In genomic region chr5:108567104-108567503, GRCm38 (mm10) we compare ENCODE assay signal across 25 mouse cellular contexts. TPM values are rescaled to one million over a fixed set of nuclear protein-coding genes. Genes with fewer than 3 reads are reported as not detected.
DNase-seq lines count a peak whose midpoint lies in the region; ATAC-seq and TF ChIP-seq lines count a peak whose summit lies in the region.
"Had no signal": no experiment of that assay in that cellular context is flagged by ENCODE, and none has a peak within 500 bp of the region (broad histone marks: within the 10 kb centered on the region; RNA-seq: fewer than 3 reads in every experiment).

No protein-coding gene starts in this region.

- TF ChIP-seq CTCF in hindbrain, postnatal 0 days (IDR thresholded peaks at IDR 0.05; ENCODE audit: low read depth), result no peak
- no peak for TF ChIP-seq CTCF in lung, postnatal 0 days (IDR thresholded peaks at IDR 0.05)

- WGBS in hindbrain, embryonic 15.5 days, result 95% methylated on average over 2 of the region's 2 CpGs
- 90% methylated on average over 2 of the region's 2 CpGs for WGBS in hindbrain, postnatal 0 days
- WGBS in lung, postnatal 0 days, result 46% methylated on average over 2 of the region's 2 CpGs

- H3K36me3 ChIP-seq in hindbrain, embryonic 15.5 days, result peaks cover 48% of the 10 kb centered on the region
- H3K36me3 ChIP-seq in hindbrain, postnatal 0 days (ENCODE audit: insufficient read depth, low read length), result peaks cover 47% of the 10 kb centered on the region
- H3K36me3 ChIP-seq in lung, postnatal 0 days (ENCODE audit: insufficient read depth, low read length), result peaks cover 32% of the 10 kb centered on the region; the same call in 1 of the 2 replicates

- no peak overlapping the region for H3K9ac ChIP-seq in hindbrain, embryonic 15.5 days
- no peak overlapping the region for H3K9ac ChIP-seq in hindbrain, postnatal 0 days (replicated peaks; ENCODE audit: low read length)
- no peak overlapping the region for H3K9ac ChIP-seq in lung, postnatal 0 days (replicated peaks; ENCODE audit: low read depth)
- H3K9ac ChIP-seq: heart, embryonic 13.5 days; hindbrain, embryonic 14.5 days; liver, embryonic 15.5 days; midbrain, embryonic 15.5 days; neural tube, embryonic 15.5 days had no signal

- no peaks in the 10 kb centered on the region for H3K27me3 ChIP-seq in hindbrain, embryonic 15.5 days
- H3K27me3 ChIP-seq in hindbrain, postnatal 0 days (ENCODE audit: insufficient read depth, low read length), result no peaks in the 10 kb centered on the region
- no peaks in the 10 kb centered on the region for H3K27me3 ChIP-seq in lung, postnatal 0 days (replicated peaks; ENCODE audit: insufficient read depth, low read length)
- H3K27me3 ChIP-seq: heart, embryonic 13.5 days; liver, embryonic 15.5 days; megakaryocyte, embryonic 14.5 days; midbrain, embryonic 15.5 days; neural tube, embryonic 15.5 days had no signal

- ATAC-seq in hindbrain, embryonic 15.5 days (ENCODE audit: low FRiP score, low read depth), result 0 out of 2 replicates have a peak, but pooled peaks have one; percentile 27
- no peak for ATAC-seq in hindbrain, postnatal 0 days
- peak; percentile 74 for ATAC-seq in lung, postnatal 0 days
- ATAC-seq: forebrain, embryonic 14.5 days; midbrain, embryonic 15.5 days had no signal

- no peak for TF ChIP-seq EP300 in lung, postnatal 0 days (IDR thresholded peaks at IDR 0.05)

- no peaks in the 10 kb centered on the region for H3K4me1 ChIP-seq in hindbrain, embryonic 15.5 days (replicated peaks)
- H3K4me1 ChIP-seq in hindbrain, postnatal 0 days (ENCODE audit: insufficient read depth, low read length), result no peaks in the 10 kb centered on the region
- H3K4me1 ChIP-seq in lung, postnatal 0 days (ENCODE audit: insufficient read depth, low read depth, low read length), result no peaks in the 10 kb centered on the region; the same call in 1 of the 2 replicates
- H3K4me1 ChIP-seq: embryonic facial prominence, embryonic 10.5 days; heart, embryonic 13.5 days; liver, embryonic 15.5 days; megakaryocyte, embryonic 14.5 days; midbrain, embryonic 15.5 days; neural tube, embryonic 15.5 days had no signal

- no peak overlapping the region for H3K27ac ChIP-seq in hindbrain, embryonic 15.5 days (replicated peaks)
- no peak overlapping the region for H3K27ac ChIP-seq in hindbrain, postnatal 0 days
- 0 out of 2 replicates have a peak overlapping the region, but pooled peaks have one; percentile 20 for H3K27ac ChIP-seq in lung, postnatal 0 days (ENCODE audit: low read length)
- H3K27ac ChIP-seq: embryonic facial prominence, embryonic 10.5 days; heart, embryonic 13.5 days; hindbrain, embryonic 14.5 days; liver, embryonic 15.5 days; midbrain, embryonic 15.5 days; neural tube, embryonic 15.5 days; stomach, postnatal 0 days had no signal

- DNase-seq in hindbrain, postnatal 0 days (ENCODE audit: low spot score), result no peak
- DNase-seq in 3T3-L1 (ENCODE audit: low read depth, low spot score), result peak; percentile 46
- peak; percentile 33 for DNase-seq in brain, adult 2 months (ENCODE audit: low read depth, low spot score)
- peak; percentile 72 for DNase-seq in lung, postnatal 0 days (ENCODE audit: low spot score)
- no peak for DNase-seq in right cerebral cortex, adult 2 months (ENCODE audit: low spot score in 2 of 2)
- no peak for DNase-seq in adrenal gland, postnatal 25 days
- DNase-seq: adrenal gland, postnatal 14 days; cerebellum, adult 11-12 months; cerebellum, postnatal 25 days; gastrocnemius, postnatal 14 days; kidney, adult 18-20 months; kidney, postnatal 14 days; right cerebral cortex, postnatal 4 days had no signal

- H3K4me3 ChIP-seq in hindbrain, embryonic 15.5 days, result no peak overlapping the region
- no peak overlapping the region for H3K4me3 ChIP-seq in hindbrain, postnatal 0 days (ENCODE audit: low read length)
- H3K4me3 ChIP-seq in lung, postnatal 0 days (ENCODE audit: low read depth, low read length), result no peak overlapping the region
- H3K4me3 ChIP-seq: embryonic facial prominence, embryonic 10.5 days; heart, embryonic 13.5 days; liver, embryonic 15.5 days; megakaryocyte, embryonic 14.5 days; midbrain, embryonic 15.5 days; neural tube, embryonic 15.5 days had no signal

- no peak overlapping the region for H3K4me2 ChIP-seq in hindbrain, embryonic 15.5 days
- no peak overlapping the region for H3K4me2 ChIP-seq in hindbrain, postnatal 0 days (ENCODE audit: low read depth, low read length)
- no peak overlapping the region for H3K4me2 ChIP-seq in lung, postnatal 0 days (replicated peaks; ENCODE audit: low read depth, low read length)
- H3K4me2 ChIP-seq: heart, embryonic 13.5 days; hindbrain, embryonic 14.5 days; liver, embryonic 15.5 days; midbrain, embryonic 15.5 days; neural tube, embryonic 15.5 days had no signal

- no peaks in the 10 kb centered on the region for H3K9me3 ChIP-seq in hindbrain, embryonic 15.5 days
- no peaks in the 10 kb centered on the region for H3K9me3 ChIP-seq in hindbrain, postnatal 0 days (ENCODE audit: low read length)
- no peaks in the 10 kb centered on the region for H3K9me3 ChIP-seq in lung, postnatal 0 days (ENCODE audit: low read length)
- H3K9me3 ChIP-seq: embryonic facial prominence, embryonic 10.5 days; heart, embryonic 13.5 days; liver, embryonic 15.5 days; megakaryocyte, embryonic 14.5 days; midbrain, embryonic 15.5 days; neural tube, embryonic 15.5 days had no signal

RNA-seq across cellular contexts. Expression of gene Cplx1, which starts 17.3 kb away (rescaled TPM):
- 170 and 187 TPM in 2 replicates for polyA plus RNA-seq in hindbrain, embryonic 15.5 days (2015; fragmentation: Nextera tagmentation; extraction: Ambion mirVana)
- total RNA-seq in hindbrain, postnatal 0 days (2014; rRNA removed), result 95.6 and 118 TPM in 2 replicates
- polyA plus RNA-seq in hindbrain, postnatal 0 days (2015; fragmentation: Nextera tagmentation; extraction: Ambion mirVana), result 257 and 267 TPM in 2 replicates
- 0.16 and 0.24 TPM in 2 replicates for polyA plus RNA-seq in lung, postnatal 0 days (2015; fragmentation: Nextera tagmentation; extraction: Ambion mirVana)
- 1.8 and 3.0 TPM in 2 replicates for total RNA-seq in adrenal gland, postnatal 25 days (2021)
- total RNA-seq: heart, postnatal 25 days had no signal
- polyA plus RNA-seq: C2C12 had no signal

Comparison
In these comparisons a context has a peak if more than half of its experiments do, and no peak if none do; other contexts are left out.
1. DNase-seq: peak in 3T3-L1 (single experiment), brain, adult 2 months (single experiment) and lung, postnatal 0 days (single experiment); none in hindbrain, postnatal 0 days (single experiment), right cerebral cortex, adult 2 months (0 of 2) and adrenal gland, postnatal 25 days (single experiment).
2. RNA of gene Cplx1, which starts 17.3 kb away (polyA plus RNA-seq): 257 to 267 TPM in hindbrain, postnatal 0 days and 170 to 187 TPM in hindbrain, embryonic 15.5 days; 0.16 to 0.24 TPM in lung, postnatal 0 days; every median in the first group is over 100 times any median in the second.